In genomic region chr13:112073519-112074406, GRCm38 (mm10) we compare ENCODE assay signal across 15 mouse cellular contexts.
A peak's percentile ranks its signal among the peaks of the same experiment; 100 is the strongest.
DNase-seq lines count a peak whose midpoint lies in the region; ATAC-seq and TF ChIP-seq lines count a peak whose summit lies in the region.
"Had no signal": no experiment of that assay in that cellular context is flagged by ENCODE, and none has a peak within 500 bp of the region (broad histone marks: within the 10 kb centered on the region; RNA-seq: fewer than 3 reads in every experiment).

No protein-coding gene starts in this region.

- TF ChIP-seq POLR2A in bone marrow, adult 2 months (IDR thresholded peaks at IDR 0.05; ENCODE audit: borderline replicate concordance, control insufficient read depth, low read depth, low read length) = no peak
- TF ChIP-seq POLR2A in cerebellum, adult 2 months (IDR thresholded peaks at IDR 0.05; ENCODE audit: borderline replicate concordance, insufficient read depth, low read length) = no peak

- H3K27me3 ChIP-seq in kidney, embryonic 15.5 days = no peaks in the 10 kb centered on the region
- no peaks in the 10 kb centered on the region for H3K27me3 ChIP-seq in Patski
- H3K27me3 ChIP-seq in liver, embryonic 12.5 days (replicated peaks) = peaks cover 24% of the 10 kb centered on the region; the same call in 1 of the 2 replicates
- no peaks in the 10 kb centered on the region for H3K27me3 ChIP-seq in cerebellum, adult 2 months (ENCODE audit: control insufficient read depth, insufficient read depth, low read length)
- H3K27me3 ChIP-seq: embryonic facial prominence, embryonic 12.5 days; forebrain, embryonic 15.5 days had no signal

- no peak for TF ChIP-seq CTCF in Patski (IDR thresholded peaks at IDR 0.05)
- no peak for TF ChIP-seq CTCF in bone marrow, adult 2 months (IDR thresholded peaks at IDR 0.05; ENCODE audit: control insufficient read depth, insufficient read depth, low read length)
- no peak for TF ChIP-seq CTCF in cerebellum, adult 2 months (IDR thresholded peaks at IDR 0.05; ENCODE audit: borderline replicate concordance, insufficient read depth, low read depth, low read length)

- H3K4me2 ChIP-seq in kidney, embryonic 15.5 days = no peak overlapping the region
- H3K4me2 ChIP-seq in liver, embryonic 12.5 days = peak overlapping the region; percentile 59
- H3K4me2 ChIP-seq: embryonic facial prominence, embryonic 12.5 days; forebrain, embryonic 15.5 days had no signal

- CTCF ChIA-PET in Patski (lab: Charles Lee) = interaction anchor here (0.8 to 1.6 kb wide), 2 partner anchors 10 to 27 kb away, joined by 3 to 4 read pairs; no protein-coding TSS in a partner anchor

- POLR2A ChIA-PET in Patski (lab: Charles Lee) = interaction anchor here (0.7 kb wide), 1 partner anchor 8 kb away, joined by 3 read pairs; no protein-coding TSS in a partner anchor

- no peaks in the 10 kb centered on the region for H3K36me3 ChIP-seq in kidney, embryonic 15.5 days
- no peaks in the 10 kb centered on the region for H3K36me3 ChIP-seq in liver, embryonic 12.5 days
- H3K36me3 ChIP-seq: embryonic facial prominence, embryonic 12.5 days; forebrain, embryonic 15.5 days had no signal

- H3K4me3 ChIP-seq in kidney, embryonic 15.5 days (replicated peaks) = no peak overlapping the region
- H3K4me3 ChIP-seq in bone marrow, adult 2 months (replicated peaks; ENCODE audit: control insufficient read depth, low read depth, low read length) = no peak overlapping the region
- no peak overlapping the region for H3K4me3 ChIP-seq in liver, embryonic 12.5 days
- H3K4me3 ChIP-seq in cerebellum, adult 2 months (replicated peaks; ENCODE audit: insufficient read depth, low read depth, low read length) = no peak overlapping the region
- H3K4me3 ChIP-seq: embryonic facial prominence, embryonic 12.5 days; forebrain, embryonic 15.5 days; layer of hippocampus, adult 2 months had no signal

- 0 out of 2 replicates have a peak overlapping the region, but pooled peaks have one; percentile 61 for H3K27ac ChIP-seq in kidney, embryonic 15.5 days
- H3K27ac ChIP-seq in bone marrow, adult 2 months (ENCODE audit: control insufficient read depth, insufficient read depth, low read depth, low read length, poor library complexity) = peak overlapping the region; percentile 69
- peak overlapping the region; percentile 79 for H3K27ac ChIP-seq in liver, embryonic 12.5 days
- H3K27ac ChIP-seq in cerebellum, adult 2 months (ENCODE audit: insufficient read depth, low read length) = no peak overlapping the region
- H3K27ac ChIP-seq: embryonic facial prominence, embryonic 12.5 days; forebrain, embryonic 15.5 days; layer of hippocampus, adult 2 months; macrophage had no signal

- 74% methylated on average over 6 of the region's 6 CpGs for WGBS in kidney, embryonic 15.5 days
- WGBS in bone marrow, adult 2 months = 68% methylated on average over 6 of the region's 6 CpGs
- WGBS in liver, embryonic 12.5 days (ENCODE audit: insufficient replicate concordance) = 64% methylated on average over 6 of the region's 6 CpGs
- 95% methylated on average over 6 of the region's 6 CpGs for WGBS in cerebellum, adult 2 months

- no peak overlapping the region for H3K9ac ChIP-seq in kidney, embryonic 15.5 days
- peak overlapping the region; percentile 33 for H3K9ac ChIP-seq in liver, embryonic 12.5 days
- H3K9ac ChIP-seq: embryonic facial prominence, embryonic 12.5 days; forebrain, embryonic 15.5 days had no signal

- peak; percentile 42; the same call in 1 of the 2 replicates for ATAC-seq in kidney, embryonic 15.5 days (replicated peaks; ENCODE audit: low FRiP score)
- ATAC-seq in Patski = peak; percentile 38
- peak; percentile 98 for ATAC-seq in liver, embryonic 12.5 days
- no peak for ATAC-seq in CD4-positive, CD25-positive, alpha-beta regulatory T cell, adult 4 months
- ATAC-seq: forebrain, embryonic 15.5 days had no signal

- in situ Hi-C loops in Patski (cut with MboI; ENCODE audit: low pct_unique_long_range_greater_than_20kb) = no loop called here

- DNase-seq in kidney, postnatal 4 days = no peak
- peak; percentile 51 for DNase-seq in Patski (ENCODE audit: low read depth, low spot score)
- DNase-seq in neural tube, embryonic 10.5 days (ENCODE audit: extremely low spot score, low spot score) = no peak
- no peak for DNase-seq in cerebellum, adult 2 months
- DNase-seq: cerebellum, postnatal 10 days; heart, postnatal 14 days; thymus, postnatal 25 days had no signal

- peaks cover 36% of the 10 kb centered on the region for H3K4me1 ChIP-seq in kidney, embryonic 15.5 days
- H3K4me1 ChIP-seq in bone marrow, adult 2 months (ENCODE audit: control insufficient read depth, insufficient read depth, low read length) = peaks cover 2% of the 10 kb centered on the region; the same call in 1 of the 2 replicates
- H3K4me1 ChIP-seq in liver, embryonic 12.5 days = peaks cover 70% of the 10 kb centered on the region
- no peaks in the 10 kb centered on the region for H3K4me1 ChIP-seq in cerebellum, adult 2 months (ENCODE audit: control insufficient read depth, insufficient read depth, low read length)
- H3K4me1 ChIP-seq: embryonic facial prominence, embryonic 12.5 days; forebrain, embryonic 15.5 days had no signal

- H3K9me3 ChIP-seq in kidney, embryonic 15.5 days (replicated peaks) = no peaks in the 10 kb centered on the region
- H3K9me3 ChIP-seq in liver, embryonic 12.5 days (replicated peaks) = no peaks in the 10 kb centered on the region
- H3K9me3 ChIP-seq: embryonic facial prominence, embryonic 12.5 days; forebrain, embryonic 15.5 days had no signal
